Mouse (Mus musculus) splenic B cell, adult 2 months (primary cell): Measurements from ENCODE around the gene Hrasls5.

Source experiments
- DNase-seq: peaks from one replicate; pipeline ENCODE4 v3.0.0-alpha.2; 2011; ENCODE audit warnings: low read depth, low spot score
- H3K27me3 ChIP-seq: 2 replicates; pipeline ENCODE4 v1.6.1; 2012; ENCODE audit warnings: mild to moderate bottlenecking, low read length, moderate library complexity, mixed read lengths; ENCODE audit not compliant: control insufficient read depth, poor library complexity, insufficient read depth, severe bottlenecking
- H3K36me3 ChIP-seq: 2 replicates; pipeline ENCODE4 v1.6.1; 2012; ENCODE audit warnings: mild to moderate bottlenecking, low read length, moderate library complexity, mixed read lengths; ENCODE audit not compliant: control insufficient read depth, poor library complexity, insufficient read depth, severe bottlenecking

The Hrasls5 gene

DNA sequence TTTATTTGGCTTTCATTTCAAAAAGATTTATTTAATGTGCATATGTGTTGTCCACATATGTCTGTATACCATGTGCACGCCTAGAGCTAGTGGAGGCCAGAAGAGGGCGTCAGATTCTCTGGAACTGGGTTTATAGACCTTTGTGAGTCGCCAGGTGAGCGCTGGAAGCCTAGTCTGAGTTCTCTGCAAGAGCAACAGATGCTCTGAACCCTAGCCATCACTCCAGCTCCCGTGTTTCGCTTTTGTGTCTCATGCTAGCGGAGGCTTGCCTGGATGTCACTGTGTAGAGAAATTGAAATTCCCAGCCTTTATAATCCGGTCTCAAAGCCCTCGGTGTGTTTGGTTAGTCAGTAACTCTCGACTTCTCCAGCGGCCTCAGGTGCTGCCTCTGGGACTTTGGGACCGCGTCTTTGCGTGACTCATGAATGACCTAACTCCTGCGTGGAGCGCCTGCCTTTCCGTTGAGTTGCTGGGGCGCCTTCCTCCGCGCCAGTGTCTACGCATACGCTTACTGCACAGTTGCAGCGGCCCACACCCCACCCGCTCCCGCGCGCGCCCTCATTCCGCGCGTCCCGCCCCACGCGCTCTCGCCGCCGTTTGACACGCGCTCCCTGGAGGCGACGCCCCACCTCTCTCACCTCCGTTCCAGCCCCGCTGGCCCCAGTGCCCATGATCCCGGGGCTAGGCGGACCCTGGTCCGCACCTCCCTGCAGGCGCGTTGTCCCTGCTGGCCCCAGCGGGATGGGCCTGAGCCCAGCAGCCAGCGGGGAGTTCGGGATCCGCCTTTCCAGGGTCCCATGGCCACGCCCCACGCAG is at the start of gene Hrasls5:
Hrasls5 (plus strand) TSS at position 600 of the 816 bp plus-strand sequence.
- Histone ChIP-seq H3K27me3 (no peaks in the 10 kb centered on the region), H3K36me3 (no peaks in the 10 kb centered on the region)
- DNase-seq: no peak

DNA sequence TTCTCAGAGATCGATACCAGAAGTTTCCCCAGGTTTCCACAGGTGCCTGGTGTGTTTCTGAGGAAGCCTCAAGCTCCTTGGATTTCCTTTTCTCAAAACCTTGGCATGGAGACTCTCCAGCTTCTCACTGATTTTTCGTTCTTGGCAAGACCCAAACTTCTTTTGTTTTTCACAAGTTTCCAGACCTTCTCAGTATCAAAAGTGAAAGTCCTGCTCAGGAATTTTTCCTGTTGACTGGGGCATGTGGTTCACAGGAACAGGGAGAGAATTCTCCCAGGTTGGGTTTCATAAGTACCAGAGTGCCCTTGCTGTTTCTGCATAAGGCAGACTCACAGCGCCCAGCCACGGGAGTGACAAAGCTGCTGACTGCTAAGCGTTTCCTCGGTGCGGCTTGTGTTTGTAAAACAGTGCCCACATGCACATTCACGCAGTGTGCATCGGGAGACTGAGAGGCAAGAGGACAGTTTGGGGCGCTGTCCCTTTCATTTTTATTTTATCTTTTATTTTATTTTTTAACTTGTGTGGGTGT is 49.7 kb upstream of the Hrasls5 start:
- no peaks in the 10 kb centered on the region for H3K36me3 ChIP-seq
- DNase-seq: no peak
- no peaks in the 10 kb centered on the region for H3K27me3 ChIP-seq

DNA sequence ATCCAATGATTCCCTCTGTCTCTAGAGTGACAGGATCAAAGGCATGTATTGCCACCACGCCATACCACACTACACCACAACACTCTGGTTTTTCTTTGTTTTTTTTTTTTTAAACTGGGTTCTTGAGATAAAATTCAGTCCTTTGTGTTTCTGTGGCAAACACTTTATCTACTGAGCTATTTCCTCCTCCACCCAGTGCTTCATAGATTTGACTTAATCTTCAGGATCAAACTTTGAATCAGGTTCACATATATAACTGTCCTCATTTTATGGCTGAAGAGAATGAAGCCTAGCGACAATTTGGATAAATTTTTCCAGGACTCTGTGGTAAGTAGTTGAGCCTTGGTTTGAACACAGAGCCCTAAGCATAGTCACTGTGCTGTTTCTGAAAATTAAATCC is 48.7 kb upstream of the Hrasls5 start:
- no peaks in the 10 kb centered on the region for H3K27me3 ChIP-seq
- H3K36me3 ChIP-seq: no peaks in the 10 kb centered on the region
- no peak for DNase-seq

DNA sequence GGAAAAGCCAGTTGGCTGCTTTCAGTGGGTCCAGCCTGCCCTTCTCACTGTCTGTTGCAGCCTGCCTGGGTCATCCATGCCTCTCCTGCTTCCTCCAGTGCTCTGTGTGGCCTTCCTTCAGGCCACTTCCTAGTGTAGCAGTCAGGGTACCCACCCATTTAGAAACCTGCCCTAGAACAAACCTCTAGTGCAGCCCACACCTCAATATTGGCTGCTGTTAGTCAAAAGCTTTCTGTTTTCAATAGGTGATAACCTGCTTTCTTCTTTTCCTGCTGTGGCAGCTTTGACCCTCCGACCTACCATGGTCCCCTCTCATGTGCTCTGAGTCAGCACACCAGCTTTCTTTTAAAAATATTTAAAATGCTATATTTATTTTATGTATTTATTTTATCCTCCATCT is 47.9 kb upstream of the Hrasls5 start:
- no peak for DNase-seq
- Histone ChIP-seq H3K27me3 (no peaks in the 10 kb centered on the region), H3K36me3 (no peaks in the 10 kb centered on the region)

DNA sequence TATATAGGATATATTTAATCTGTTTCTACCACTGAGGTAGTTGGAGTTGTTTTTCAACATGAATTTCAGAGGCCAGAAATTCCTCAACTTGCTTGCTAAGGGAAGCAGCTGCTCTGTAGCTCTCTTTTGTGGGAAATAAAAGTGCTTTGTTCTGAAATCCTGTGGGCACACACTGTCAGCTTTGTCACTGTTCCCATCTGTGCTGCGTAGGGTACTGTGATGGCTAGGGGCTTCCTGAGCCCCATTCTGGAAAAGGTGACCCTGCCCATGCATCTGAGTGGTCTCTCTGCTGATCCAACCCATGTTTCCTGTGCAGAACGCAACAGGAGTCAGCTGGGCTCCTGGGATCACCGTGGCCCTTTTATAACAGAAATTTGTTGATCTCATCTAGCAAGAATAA is 45.5 kb upstream of the Hrasls5 start:
- no peak for DNase-seq
- H3K36me3 ChIP-seq: no peaks in the 10 kb centered on the region

DNA sequence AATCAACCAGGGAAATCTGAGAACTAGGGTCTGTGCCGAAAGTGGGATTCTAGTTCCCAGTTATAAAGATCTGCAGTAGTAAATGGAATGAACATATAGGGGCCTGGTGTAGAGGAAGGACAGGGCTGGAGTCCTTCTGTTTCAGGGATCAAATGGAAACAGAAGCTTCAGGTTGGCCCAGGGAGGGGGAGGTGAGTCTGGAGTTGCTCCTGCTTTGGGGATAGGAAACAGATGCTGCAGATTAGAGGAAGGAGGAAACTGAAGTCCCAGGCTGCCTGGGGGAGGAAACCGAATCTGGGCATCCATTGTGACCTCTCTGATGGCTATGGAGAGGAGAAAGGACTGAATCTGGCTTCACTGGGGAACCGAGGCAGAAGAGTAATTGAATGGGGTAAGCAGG is 44.0 kb upstream of the Hrasls5 start:
- no peak for DNase-seq
- H3K27me3 ChIP-seq: no peaks in the 10 kb centered on the region
- no peaks in the 10 kb centered on the region for H3K36me3 ChIP-seq

More for the DNA sequence above, 45.5 kb upstream of the Hrasls5 start:
- no peaks in the 10 kb centered on the region for H3K27me3 ChIP-seq

DNA sequence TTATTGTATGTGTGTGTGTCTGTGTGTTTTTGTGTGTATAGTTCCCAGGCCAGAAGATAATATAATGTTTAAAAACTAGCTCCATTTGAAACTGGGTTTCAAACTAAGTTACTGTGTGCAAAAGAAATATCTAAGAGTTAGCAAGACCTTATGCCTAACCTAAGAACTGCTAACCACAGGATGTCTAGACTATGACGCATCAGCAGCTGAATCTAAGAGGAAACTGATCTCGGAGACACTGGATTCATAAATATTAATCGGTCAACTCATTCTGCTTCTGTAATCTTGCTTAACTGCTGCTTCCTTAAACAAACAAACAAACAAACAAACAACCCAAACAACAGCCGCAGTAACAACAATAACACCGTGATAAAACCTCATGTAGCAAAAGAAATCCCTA is 42.7 kb upstream of the Hrasls5 start:
- Histone ChIP-seq H3K27me3 (no peaks in the 10 kb centered on the region), H3K36me3 (no peaks in the 10 kb centered on the region)
- no peak for DNase-seq

DNA sequence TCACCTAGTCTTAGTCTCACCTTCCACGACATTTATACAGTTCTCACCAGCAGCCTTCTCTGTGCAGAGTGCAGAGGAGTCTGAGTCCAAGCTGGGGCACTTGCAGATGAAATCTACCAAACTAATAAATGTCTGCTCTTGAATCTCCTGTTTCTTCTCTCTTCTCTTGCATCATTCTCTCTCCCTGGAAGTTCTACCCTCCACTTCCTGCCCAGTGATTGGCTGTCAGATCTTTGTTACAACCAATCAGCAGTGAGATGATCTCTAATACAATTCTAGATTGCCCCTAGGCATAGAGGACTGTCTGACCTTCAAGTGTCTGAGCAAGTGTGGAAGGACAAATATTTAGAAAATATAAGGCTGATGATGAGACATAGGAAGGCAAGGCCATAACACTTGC is 36.2 kb upstream of the Hrasls5 start:
- DNase-seq: no peak
- no peaks in the 10 kb centered on the region for H3K27me3 ChIP-seq
- H3K36me3 ChIP-seq: peaks cover 4% of the 10 kb centered on the region; the same call in 1 of the 2 replicates

DNA sequence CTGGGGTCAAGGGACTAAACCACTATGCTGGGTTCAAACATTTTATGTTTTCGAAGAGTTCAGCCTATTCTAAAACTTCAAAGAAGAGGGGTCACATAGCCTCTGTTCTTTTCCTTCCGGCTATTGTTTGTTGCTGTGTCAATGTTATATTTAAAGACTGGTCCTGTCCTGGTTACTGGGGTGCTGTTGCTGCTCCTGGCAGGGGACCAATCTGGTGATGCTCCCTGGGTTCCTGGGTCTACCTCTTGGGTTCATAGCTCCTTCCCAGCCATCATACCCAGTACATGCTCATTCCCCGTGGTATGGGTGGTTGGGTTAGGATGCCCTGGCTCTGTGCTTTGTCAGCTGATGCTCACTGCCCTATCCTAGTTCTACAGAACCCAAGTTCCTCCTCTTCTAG is 34.6 kb upstream of the Hrasls5 start:
- Histone ChIP-seq H3K27me3 (no peaks in the 10 kb centered on the region), H3K36me3 (peaks cover 4% of the 10 kb centered on the region; the same call in 1 of the 2 replicates)
- no peak for DNase-seq

DNA sequence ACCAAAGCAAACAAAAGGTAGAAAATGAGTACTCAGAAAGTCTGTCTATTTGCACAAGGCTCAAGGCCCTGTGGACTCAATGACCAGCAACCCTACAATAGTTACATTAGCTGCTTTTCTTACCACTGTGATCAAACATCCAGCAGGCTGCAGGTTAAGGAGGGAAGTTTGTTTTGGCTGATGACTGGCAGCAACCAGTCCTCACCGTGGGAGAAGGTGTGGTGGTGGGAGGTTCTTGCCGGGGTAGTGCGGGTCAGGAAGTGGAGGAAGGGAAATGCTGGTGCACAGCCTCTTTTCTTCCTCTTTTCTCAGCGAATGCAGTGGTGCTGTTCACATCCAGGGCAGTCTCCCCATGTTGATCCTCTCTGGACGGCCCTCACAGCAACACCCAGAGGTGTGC is 31.3 kb upstream of the Hrasls5 start:
- Histone ChIP-seq H3K27me3 (no peaks in the 10 kb centered on the region), H3K36me3 (peaks cover 4% of the 10 kb centered on the region; the same call in 1 of the 2 replicates)
- DNase-seq: no peak

DNA sequence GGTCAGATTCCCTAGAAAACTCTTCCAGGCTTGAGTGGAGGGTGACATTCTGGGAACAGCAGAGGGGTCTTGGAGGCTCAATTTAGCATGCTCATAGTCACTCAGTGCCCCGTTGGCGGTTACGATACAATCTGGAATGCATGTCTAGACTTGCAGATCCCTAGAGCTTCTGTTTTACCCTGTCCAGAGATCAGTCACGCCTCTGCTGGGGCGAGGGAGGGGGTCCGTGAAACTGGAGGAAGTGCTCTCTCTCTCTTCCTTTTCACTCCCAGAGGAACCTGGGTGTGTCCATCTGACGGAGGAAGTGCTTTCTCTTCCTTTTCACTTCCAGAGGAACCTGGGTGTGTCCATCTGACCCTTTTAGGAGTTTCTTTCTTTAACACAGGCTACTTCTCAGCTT is 29.2 kb upstream of the Hrasls5 start:
- Histone ChIP-seq H3K36me3 (peaks cover 4% of the 10 kb centered on the region; the same call in 1 of the 2 replicates), H3K27me3 (no peaks in the 10 kb centered on the region)
- DNase-seq: no peak

DNA sequence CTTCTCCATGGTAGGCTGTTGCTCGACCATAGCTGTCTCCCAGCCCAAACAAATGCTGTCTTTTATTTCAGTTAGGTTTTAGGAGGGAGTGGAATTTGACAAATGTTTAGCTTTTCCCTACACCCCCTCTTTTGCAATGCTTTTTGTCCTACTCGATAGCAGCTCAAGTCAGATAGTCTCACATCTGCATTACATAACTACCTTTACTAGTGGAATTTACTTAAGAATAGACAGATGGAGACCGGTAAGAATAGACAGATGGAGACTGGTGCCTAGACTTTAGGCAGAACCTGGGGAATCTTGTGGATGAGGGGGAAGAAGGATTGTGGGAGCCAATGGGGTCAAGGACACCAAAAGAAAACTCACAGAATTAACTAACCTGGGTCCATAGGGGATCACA is 28.7 kb upstream of the Hrasls5 start:
- no peak for DNase-seq
- no peaks in the 10 kb centered on the region for H3K27me3 ChIP-seq
- H3K36me3 ChIP-seq: peaks cover 3% of the 10 kb centered on the region; the same call in 1 of the 2 replicates

DNA sequence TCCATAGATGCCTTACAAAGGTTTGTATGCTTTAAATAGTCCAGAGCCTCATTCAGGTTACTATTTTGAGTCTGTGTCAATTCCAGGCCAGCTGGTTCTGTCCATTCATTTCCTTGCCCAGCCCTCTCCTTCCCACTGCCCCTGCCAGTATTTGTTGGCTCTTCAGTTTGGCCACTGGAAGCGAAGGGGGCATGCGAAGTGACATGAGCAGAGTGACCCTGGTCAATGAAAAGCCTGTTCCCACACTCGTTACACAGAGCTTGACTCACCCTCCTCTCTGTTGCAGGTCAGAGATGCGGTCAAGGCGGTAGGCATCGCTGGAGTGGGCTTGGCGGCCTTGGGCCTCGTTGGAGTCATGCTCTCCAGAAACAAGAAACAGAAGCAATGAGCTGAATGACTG is 27.1 kb upstream of the Hrasls5 start:
- no peaks in the 10 kb centered on the region; the same call in 1 of the 2 replicates for H3K36me3 ChIP-seq
- no peak for DNase-seq

DNA sequence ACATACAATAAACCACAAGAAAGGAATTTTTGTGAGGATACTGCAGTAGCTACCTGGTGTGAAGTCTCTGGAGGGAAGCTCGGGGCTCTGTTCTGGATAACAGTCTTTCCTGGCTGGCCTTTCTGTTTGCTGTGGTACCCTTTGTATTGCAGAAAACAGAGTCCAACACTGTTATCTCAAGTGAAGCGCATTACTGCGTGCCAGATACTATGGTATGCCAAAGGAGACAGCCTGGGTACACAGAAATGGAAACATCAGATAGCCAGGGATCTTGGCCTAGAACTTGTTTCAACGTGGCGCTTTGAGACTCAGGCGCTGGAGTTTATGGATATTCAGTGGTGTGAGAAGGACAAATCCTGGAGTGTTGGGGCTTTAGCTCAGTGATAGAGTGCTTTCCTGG is 26.6 kb upstream of the Hrasls5 start:
- H3K27me3 ChIP-seq: no peaks in the 10 kb centered on the region
- DNase-seq: no peak
- no peaks in the 10 kb centered on the region; the same call in 1 of the 2 replicates for H3K36me3 ChIP-seq

More for the DNA sequence above, 27.1 kb upstream of the Hrasls5 start:
- no peaks in the 10 kb centered on the region for H3K27me3 ChIP-seq

DNA sequence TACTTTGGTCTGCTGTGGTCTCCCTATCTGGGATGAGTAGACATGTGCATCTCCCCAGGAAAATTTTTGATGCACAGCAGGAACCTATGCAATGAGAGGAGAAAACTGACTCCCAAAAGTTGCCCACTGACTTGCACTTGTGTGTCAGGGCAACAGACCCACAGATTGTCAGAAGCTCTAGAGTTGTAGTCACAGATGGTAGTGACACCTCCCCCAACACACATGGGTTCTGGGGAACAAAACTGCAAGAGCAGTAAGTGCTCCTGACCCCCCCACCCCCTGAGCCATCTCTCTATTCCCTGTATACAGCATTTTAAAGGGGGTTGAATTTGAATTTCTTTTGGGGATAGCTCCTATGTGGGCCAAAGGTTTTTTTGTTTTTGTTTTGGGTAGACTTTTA is 21.5 kb upstream of the Hrasls5 start:
- H3K27me3 ChIP-seq: no peaks in the 10 kb centered on the region
- no peak for DNase-seq
- no peaks in the 10 kb centered on the region for H3K36me3 ChIP-seq
